Mouse (Mus musculus): ENCODE measurements around the gene Apc2. TPM values are rescaled to one million over a fixed set of nuclear protein-coding genes. Genes with fewer than 3 reads are reported as not detected.

Apc2 gene
- polyA plus RNA-seq, 1 experiment from 2014 or later = 0.45 TPM

DNA sequence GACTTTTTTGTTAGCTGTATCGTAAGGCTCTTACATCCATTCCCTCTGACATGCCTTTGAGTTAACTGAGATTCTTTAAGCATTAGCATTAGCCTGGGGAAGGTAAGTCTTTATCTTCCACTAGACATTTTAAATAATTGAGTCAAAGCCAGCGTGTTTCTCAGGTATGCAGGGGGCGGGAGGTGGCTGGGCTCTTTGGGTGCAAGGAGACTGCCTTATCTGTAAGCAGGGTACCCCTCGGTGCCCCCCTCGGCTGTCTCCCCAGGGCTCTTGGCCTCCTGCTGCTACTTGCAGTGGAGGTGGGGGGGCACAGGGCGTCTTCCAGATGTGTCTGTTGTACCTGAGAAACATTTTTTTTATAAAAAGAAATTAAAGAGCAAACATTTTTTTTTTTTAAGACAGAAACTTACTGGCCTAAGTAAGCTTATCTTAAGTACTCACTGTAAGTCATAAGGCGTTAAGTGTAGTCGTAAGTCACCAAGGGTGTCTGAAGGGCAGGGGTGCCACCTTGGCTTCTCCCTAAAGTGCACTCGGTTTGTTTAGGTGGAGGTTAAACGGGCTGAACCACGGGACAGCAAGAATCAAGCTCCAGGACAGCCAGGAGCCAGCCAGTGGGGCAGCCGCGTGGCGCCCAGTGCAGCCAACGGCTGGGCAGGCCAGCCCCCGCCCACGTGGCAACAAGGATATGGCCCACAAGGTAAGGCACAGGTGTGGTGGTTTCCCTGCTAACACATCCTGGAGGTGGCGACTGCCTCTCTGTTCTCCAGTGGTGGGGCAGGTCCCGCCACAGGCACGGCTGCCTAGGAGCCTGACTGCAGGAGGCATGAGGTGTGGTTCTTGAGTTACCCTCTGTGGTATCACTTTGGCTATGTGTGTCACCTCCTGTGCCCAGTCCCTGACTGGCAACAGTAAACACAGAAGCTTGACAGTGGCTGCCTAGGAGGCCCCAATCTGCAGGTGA is 13.0 kb upstream of the Apc2 start:
- peaks cover 81% of the 10 kb centered on the region for H3K36me3 ChIP-seq (ENCODE audit: control insufficient read depth, insufficient read depth, low read length)
- H3K27me3 ChIP-seq (replicated peaks; ENCODE audit: control insufficient read depth, insufficient read depth, low read length) = no peaks in the 10 kb centered on the region
- H3K4me1 ChIP-seq (replicated peaks; ENCODE audit: control insufficient read depth, insufficient read depth, low read length) = no peaks in the 10 kb centered on the region
- no peaks in the 10 kb centered on the region for H3K9me3 ChIP-seq (ENCODE audit: control insufficient read depth, low read length)
- WGBS = 87% methylated on average over 20 of the region's 20 CpGs
- no peak overlapping the region for H3K4me3 ChIP-seq (ENCODE audit: low read depth, low read length)
- DNase-seq (ENCODE audit: low spot score) (no peak), ATAC-seq (replicated peaks; ENCODE audit: low FRiP score) (no peak)
- no peak overlapping the region for H3K4me2 ChIP-seq
- no peak overlapping the region for H3K27ac ChIP-seq (ENCODE audit: low read depth, low read length)
- H3K9ac ChIP-seq (ENCODE audit: low read depth, low read length) = no peak overlapping the region

DNA sequence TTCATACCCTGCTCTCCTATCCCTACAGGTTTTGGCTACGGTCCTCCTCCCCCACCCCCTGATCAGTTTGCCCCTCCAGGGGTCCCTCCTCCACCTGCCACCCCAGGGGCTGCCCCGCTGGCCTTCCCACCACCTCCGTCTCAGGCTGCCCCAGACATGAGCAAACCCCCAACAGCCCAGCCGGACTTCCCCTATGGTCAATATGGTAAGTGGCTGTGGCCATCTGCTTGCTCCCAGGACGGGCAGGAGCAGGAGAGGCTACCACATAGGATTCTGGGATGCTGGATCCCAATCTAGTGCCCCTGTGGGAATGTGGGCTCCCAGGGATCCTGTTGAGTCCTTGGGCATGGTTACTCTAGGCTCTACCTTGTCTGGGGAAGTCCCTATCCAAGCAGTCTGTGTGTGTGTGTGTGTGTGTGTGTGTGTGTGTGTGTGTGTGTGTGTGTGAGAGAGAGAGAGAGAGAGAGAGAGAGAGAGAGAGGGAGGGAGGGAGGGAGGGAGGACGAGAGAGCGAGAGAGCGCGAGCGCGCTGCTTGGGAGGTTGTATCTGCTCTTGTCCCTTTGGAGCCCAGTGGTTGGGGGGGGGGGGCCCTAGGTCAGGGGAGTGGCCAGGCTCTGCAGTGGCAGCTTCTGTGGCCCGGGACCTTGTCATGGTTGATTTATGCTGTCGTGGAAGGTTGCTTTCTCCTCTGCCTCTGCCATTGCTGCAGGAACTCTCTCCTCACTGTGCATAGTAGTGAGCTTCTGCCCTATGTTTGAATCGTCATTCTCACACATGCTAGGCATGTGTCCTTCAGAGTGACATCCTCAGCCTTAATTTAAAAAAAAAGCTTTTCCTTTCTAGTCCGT is 10.3 kb upstream of the Apc2 start:
- Histone ChIP-seq H3K4me2 (no peak overlapping the region), H3K9me3 (ENCODE audit: control insufficient read depth, low read length) (no peaks in the 10 kb centered on the region), H3K9ac (ENCODE audit: low read depth, low read length) (no peak overlapping the region), H3K27ac (ENCODE audit: low read depth, low read length) (no peak overlapping the region), H3K27me3 (replicated peaks; ENCODE audit: control insufficient read depth, insufficient read depth, low read length) (no peaks in the 10 kb centered on the region), H3K4me1 (replicated peaks; ENCODE audit: control insufficient read depth, insufficient read depth, low read length) (no peaks in the 10 kb centered on the region), H3K36me3 (ENCODE audit: control insufficient read depth, insufficient read depth, low read length) (peaks cover 62% of the 10 kb centered on the region), H3K4me3 (ENCODE audit: low read depth, low read length) (no peak overlapping the region)
- no peak for ATAC-seq (replicated peaks; ENCODE audit: low FRiP score)
- DNase-seq (ENCODE audit: low spot score) = no peak
- WGBS = 83% methylated on average over 15 of the region's 15 CpGs

GRCm38 (mm10) chr10:80288097-80288496 is 7.7 kb upstream of the Apc2 start:
- H3K27me3 ChIP-seq (replicated peaks; ENCODE audit: control insufficient read depth, insufficient read depth, low read length) = no peaks in the 10 kb centered on the region
- ATAC-seq (replicated peaks; ENCODE audit: low FRiP score) (no peak), DNase-seq (ENCODE audit: low spot score) (no peak)
- peaks cover 45% of the 10 kb centered on the region for H3K36me3 ChIP-seq (ENCODE audit: control insufficient read depth, insufficient read depth, low read length)
- no peaks in the 10 kb centered on the region for H3K9me3 ChIP-seq (ENCODE audit: control insufficient read depth, low read length)
- 92% methylated on average over 12 of the region's 12 CpGs for WGBS
- no peaks in the 10 kb centered on the region; the same call in 1 of the 2 replicates for H3K4me1 ChIP-seq (replicated peaks; ENCODE audit: control insufficient read depth, insufficient read depth, low read length)
- no peak overlapping the region for H3K9ac ChIP-seq (ENCODE audit: low read depth, low read length)
- no peak overlapping the region for H3K4me2 ChIP-seq
- no peak overlapping the region for H3K27ac ChIP-seq (ENCODE audit: low read depth, low read length)
- H3K4me3 ChIP-seq (ENCODE audit: low read depth, low read length) = no peak overlapping the region

DNA sequence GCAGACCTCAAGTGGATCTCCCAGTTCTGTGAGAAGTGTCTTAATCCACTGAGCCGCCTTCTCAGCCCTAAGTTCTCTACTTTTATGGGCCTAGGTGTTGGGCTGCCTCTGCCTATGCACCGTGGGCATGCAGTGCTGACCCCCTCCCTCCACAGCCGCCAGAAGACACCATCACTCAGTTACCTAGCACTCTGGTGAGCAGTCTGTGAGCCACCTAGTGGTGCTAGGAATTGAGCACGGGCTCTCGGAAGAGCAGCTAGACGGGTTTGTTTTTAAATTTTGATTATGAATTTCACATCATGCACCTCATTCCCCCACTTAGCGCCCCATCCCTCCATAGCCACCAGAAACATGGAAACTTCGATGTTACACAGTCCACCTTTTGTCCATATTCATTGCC is 7.1 kb upstream of the Apc2 start:
- H3K27me3 ChIP-seq (replicated peaks; ENCODE audit: control insufficient read depth, insufficient read depth, low read length) = no peaks in the 10 kb centered on the region
- no peak overlapping the region for H3K4me3 ChIP-seq (ENCODE audit: low read depth, low read length)
- WGBS = 68% methylated on average over 8 of the region's 8 CpGs
- peaks cover 3% of the 10 kb centered on the region; the same call in 1 of the 2 replicates for H3K4me1 ChIP-seq (replicated peaks; ENCODE audit: control insufficient read depth, insufficient read depth, low read length)
- peaks cover 43% of the 10 kb centered on the region for H3K36me3 ChIP-seq (ENCODE audit: control insufficient read depth, insufficient read depth, low read length)
- no peak for DNase-seq (ENCODE audit: low spot score)
- no peak overlapping the region for H3K27ac ChIP-seq (ENCODE audit: low read depth, low read length)
- H3K4me2 ChIP-seq = no peak overlapping the region
- no peak overlapping the region for H3K9ac ChIP-seq (ENCODE audit: low read depth, low read length)
- H3K9me3 ChIP-seq (ENCODE audit: control insufficient read depth, low read length) = no peaks in the 10 kb centered on the region
- ATAC-seq (replicated peaks; ENCODE audit: low FRiP score) = no peak

- Histone ChIP-seq H3K4me3 (ENCODE audit: low read depth, low read length) (peak within 1 kb of the TSS; percentile 96), H3K36me3 (ENCODE audit: control insufficient read depth, insufficient read depth, low read length) (peaks cover 21% of the 10 kb centered on the region), H3K27me3 (replicated peaks; ENCODE audit: control insufficient read depth, insufficient read depth, low read length) (peaks cover 2% of the 10 kb centered on the region), H3K4me2 (peak within 1 kb of the TSS; percentile 83), H3K9ac (ENCODE audit: low read depth, low read length) (peak within 1 kb of the TSS; percentile 100), H3K9me3 (ENCODE audit: control insufficient read depth, low read length) (no peaks in the 10 kb centered on the region), H3K27ac (ENCODE audit: low read depth, low read length) (peak within 1 kb of the TSS; percentile 89), H3K4me1 (replicated peaks; ENCODE audit: control insufficient read depth, insufficient read depth, low read length) (peaks cover 21% of the 10 kb centered on the region)
- WGBS = under 1% methylated on average over 72 of the region's 72 CpGs
- ATAC-seq (replicated peaks; ENCODE audit: low FRiP score) = peak; percentile 81
- DNase-seq (ENCODE audit: low spot score) = peak; percentile 91
These were observed 3.3 kb upstream of the Apc2 start, which contains the start of gene Rps15 for GRCm38 (mm10) chr10:80292251-80293146. Gene Rps15, plus strand, starts transcription at chr10:80292453.

DNA sequence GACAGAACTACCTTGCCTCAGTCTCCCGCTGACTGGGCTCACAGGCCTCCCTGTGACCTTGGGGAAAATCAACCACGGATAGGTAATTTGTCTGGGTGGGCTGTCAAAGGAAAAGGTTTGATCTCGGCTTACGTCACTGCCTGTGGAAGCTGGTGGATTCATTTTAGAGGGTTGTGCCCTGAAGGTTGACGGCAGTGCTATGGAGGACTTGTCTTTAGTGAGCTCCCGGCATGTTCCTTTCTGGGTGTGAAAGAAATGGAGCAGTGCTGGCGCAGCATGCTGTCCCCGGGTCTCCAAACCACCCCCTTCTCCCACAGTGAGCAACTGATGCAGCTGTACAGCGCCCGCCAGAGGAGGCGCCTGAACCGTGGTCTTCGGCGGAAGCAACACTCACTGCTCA is 2.5 kb upstream of the Apc2 start:
- Histone ChIP-seq H3K27me3 (replicated peaks; ENCODE audit: control insufficient read depth, insufficient read depth, low read length) (peaks cover 10% of the 10 kb centered on the region), H3K9me3 (ENCODE audit: control insufficient read depth, low read length) (no peaks in the 10 kb centered on the region), H3K4me2 (peak overlapping the region; percentile 83), H3K36me3 (ENCODE audit: control insufficient read depth, insufficient read depth, low read length) (peaks cover 16% of the 10 kb centered on the region), H3K27ac (ENCODE audit: low read depth, low read length) (peak overlapping the region; percentile 89), H3K4me3 (ENCODE audit: low read depth, low read length) (peak overlapping the region; percentile 96), H3K9ac (ENCODE audit: low read depth, low read length) (peak overlapping the region; percentile 100), H3K4me1 (replicated peaks; ENCODE audit: control insufficient read depth, insufficient read depth, low read length) (peaks cover 21% of the 10 kb centered on the region)
- 22% methylated on average over 14 of the region's 14 CpGs for WGBS
- DNase-seq (ENCODE audit: low spot score) = no peak
- no peak for ATAC-seq (replicated peaks; ENCODE audit: low FRiP score)

- Histone ChIP-seq H3K4me3 (ENCODE audit: low read depth, low read length) (peak overlapping the region; percentile 96), H3K27ac (ENCODE audit: low read depth, low read length) (peak overlapping the region; percentile 62), H3K4me2 (peak overlapping the region; percentile 83)
These were observed 1.5 kb upstream of the Apc2 start for GRCm38 (mm10) chr10:80294311-80294710.

More at GRCm38 (mm10) chr10:80294311-80294710, 1.5 kb upstream of the Apc2 start:
- Histone ChIP-seq H3K36me3 (ENCODE audit: control insufficient read depth, insufficient read depth, low read length) (peaks cover 14% of the 10 kb centered on the region), H3K9me3 (ENCODE audit: control insufficient read depth, low read length) (no peaks in the 10 kb centered on the region), H3K4me1 (replicated peaks; ENCODE audit: control insufficient read depth, insufficient read depth, low read length) (peaks cover 21% of the 10 kb centered on the region), H3K9ac (ENCODE audit: low read depth, low read length) (peak overlapping the region; percentile 100), H3K27me3 (replicated peaks; ENCODE audit: control insufficient read depth, insufficient read depth, low read length) (peaks cover 20% of the 10 kb centered on the region)
- DNase-seq (ENCODE audit: low spot score) = no peak
- no peak for ATAC-seq (replicated peaks; ENCODE audit: low FRiP score)
- WGBS = 86% methylated on average over 4 of the region's 4 CpGs

All from liver, embryonic 11.5 days (tissue).